Mouse (Mus musculus): Measurements from ENCODE around the gene Tmem8b. TPM values are rescaled to one million over a fixed set of nuclear protein-coding genes. Genes with fewer than 3 reads are reported as not detected.

Tmem8b gene
- total RNA-seq, 2 experiments from 2014 or later, result 65.1 to 67.9 TPM

- peak in 1 of 2 experiments; percentile 22 for DNase-seq (ENCODE audit: low spot score in 2 of 2)
- intact Hi-C loops (cut with DNase I), result loop anchor here (2.0 kb wide), 1 partner anchor 25 kb away; the partner anchor contains the start of gene Npr2
Observed at GRCm38 (mm10) chr4:43655656-43656338, 13.0 kb upstream of the Tmem8b start.

- peak; percentile 90 to 95 for DNase-seq (ENCODE audit: low spot score in 2 of 2)
- intact Hi-C loops (cut with DNase I), result loop anchor here (2.0 kb wide), 1 partner anchor 26 kb away; the partner anchor contains the start of gene Npr2
Observed at GRCm38 (mm10) chr4:43656339-43657109, 12.2 kb upstream of the Tmem8b start, which contains the start of gene Hint2. Hint2 (minus strand) TSS chr4:43656466.

GRCm38 (mm10) chr4:43657146-43657545, 11.6 kb upstream of the Tmem8b start:
- DNase-seq (ENCODE audit: low spot score in 2 of 2), result peak in 1 of 2 experiments; percentile 33
- intact Hi-C loops (cut with DNase I), result loop anchor here (2.0 kb wide), 1 partner anchor 26 kb away; the partner anchor contains the start of gene Npr2

DNA sequence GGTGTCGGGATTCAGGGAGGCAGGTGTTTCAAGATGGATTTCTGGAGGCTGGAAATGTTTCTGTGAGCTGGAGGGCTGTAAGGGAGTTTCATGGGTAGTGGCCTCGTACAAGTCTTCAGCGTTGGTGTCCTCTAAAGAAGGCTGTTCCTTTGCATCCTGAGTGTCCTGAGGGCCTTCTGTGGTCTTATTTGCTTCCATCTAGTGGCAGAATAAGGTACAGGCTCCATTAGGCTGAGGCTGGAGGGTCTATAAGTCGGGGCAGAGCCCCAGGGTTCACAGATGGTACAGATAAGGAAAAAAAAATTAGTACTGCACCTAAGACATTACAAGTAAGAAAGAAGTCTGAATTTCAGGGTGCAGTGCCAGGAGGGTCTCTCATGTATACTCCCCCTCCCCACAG, 2.4 kb upstream of the Tmem8b start:
- DNase-seq (ENCODE audit: low spot score in 2 of 2), result no peak
- intact Hi-C loops (cut with DNase I), result loop anchor here (2.0 kb wide), 1 partner anchor 36 kb away; the partner anchor contains the start of gene Npr2

DNA sequence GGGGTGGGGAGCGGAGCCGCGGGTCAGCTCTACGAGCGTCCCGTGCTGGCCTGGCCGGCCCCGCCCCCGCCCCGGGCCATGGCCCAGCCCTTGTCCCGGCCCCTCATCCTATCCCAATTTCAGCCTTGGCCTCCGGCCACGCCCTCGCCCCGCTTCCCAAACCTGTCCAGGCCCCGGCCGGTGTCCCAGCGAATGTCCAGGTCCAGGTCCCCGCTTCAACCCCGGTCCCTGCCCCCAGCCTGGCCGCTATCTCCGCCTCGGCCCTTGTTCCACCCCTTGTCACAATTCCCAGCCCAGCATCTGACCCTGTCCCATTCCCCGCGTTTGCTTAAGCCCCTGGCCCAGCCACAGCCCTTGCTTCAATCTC, 640 bp downstream of the Tmem8b start:
- DNase-seq (ENCODE audit: low spot score in 2 of 2), result no peak
- intact Hi-C loops (cut with DNase I), result no loop called here

- intact Hi-C loops (cut with DNase I), result loop anchor here (5.0 kb wide), 1 partner anchor 35 kb away; no protein-coding TSS in a partner anchor
Observed at GRCm38 (mm10) chr4:43672070-43672469, 3.3 kb downstream of the Tmem8b start.

GRCm38 (mm10) chr4:43673703-43674102, 4.9 kb downstream of the Tmem8b start:
- no peak for DNase-seq (ENCODE audit: low spot score in 2 of 2)
- intact Hi-C loops (cut with DNase I), result loop anchor here (5.0 kb wide), 1 partner anchor 34 kb away; no protein-coding TSS in a partner anchor

More at GRCm38 (mm10) chr4:43672070-43672469, 3.3 kb downstream of the Tmem8b start:
- DNase-seq (ENCODE audit: low spot score in 2 of 2), result peak; percentile 70 to 85

DNA sequence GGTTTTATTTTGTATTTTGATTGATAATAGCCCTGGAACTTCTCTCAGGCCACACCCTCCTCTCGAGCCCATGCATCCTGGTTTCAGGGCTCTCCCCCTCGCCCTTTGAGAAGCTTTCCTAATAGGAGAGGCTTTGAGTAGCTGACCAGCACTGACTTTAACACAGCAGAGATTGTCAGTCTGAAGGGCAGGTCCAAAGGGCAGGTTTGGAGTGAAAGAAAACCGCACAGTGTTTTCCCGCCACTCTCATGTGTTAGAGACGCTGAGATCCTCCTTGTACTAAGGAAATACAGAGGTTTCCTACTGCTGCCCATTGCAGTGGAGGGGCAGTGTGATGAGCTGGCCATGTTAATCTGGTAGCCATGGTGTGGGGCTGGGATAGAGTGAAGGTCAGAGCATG, 6.2 kb downstream of the Tmem8b start:
- intact Hi-C loops (cut with DNase I), result loop anchor here (5.0 kb wide), 1 partner anchor 32 kb away; no protein-coding TSS in a partner anchor

GRCm38 (mm10) chr4:43675608-43676007, 6.8 kb downstream of the Tmem8b start:
- DNase-seq (ENCODE audit: low spot score in 2 of 2), result no peak
- intact Hi-C loops (cut with DNase I), result no loop called here

More for the DNA sequence above, 6.2 kb downstream of the Tmem8b start:
- no peak for DNase-seq (ENCODE audit: low spot score in 2 of 2)

DNA sequence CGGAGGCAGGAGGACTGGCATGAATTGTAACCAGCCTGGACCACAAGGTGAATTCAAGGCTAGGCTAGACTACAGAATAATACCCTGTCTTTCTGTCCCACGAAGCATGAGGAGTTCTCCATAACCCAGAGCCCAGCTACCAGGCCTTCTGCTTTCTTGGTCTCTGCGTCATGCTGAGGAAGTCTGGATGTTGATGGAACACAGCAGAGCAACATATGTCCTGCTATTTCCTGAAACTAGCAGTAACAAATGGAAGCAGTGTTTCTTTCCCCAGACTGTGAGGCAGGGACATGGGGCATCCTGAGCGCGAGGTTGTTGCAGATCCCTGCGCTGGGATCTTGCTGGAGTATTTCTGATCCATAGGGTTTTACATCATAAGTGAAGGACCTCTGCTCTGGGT, 9.8 kb downstream of the Tmem8b start:
- no peak for DNase-seq (ENCODE audit: low spot score in 2 of 2)
- intact Hi-C loops (cut with DNase I), result no loop called here

DNA sequence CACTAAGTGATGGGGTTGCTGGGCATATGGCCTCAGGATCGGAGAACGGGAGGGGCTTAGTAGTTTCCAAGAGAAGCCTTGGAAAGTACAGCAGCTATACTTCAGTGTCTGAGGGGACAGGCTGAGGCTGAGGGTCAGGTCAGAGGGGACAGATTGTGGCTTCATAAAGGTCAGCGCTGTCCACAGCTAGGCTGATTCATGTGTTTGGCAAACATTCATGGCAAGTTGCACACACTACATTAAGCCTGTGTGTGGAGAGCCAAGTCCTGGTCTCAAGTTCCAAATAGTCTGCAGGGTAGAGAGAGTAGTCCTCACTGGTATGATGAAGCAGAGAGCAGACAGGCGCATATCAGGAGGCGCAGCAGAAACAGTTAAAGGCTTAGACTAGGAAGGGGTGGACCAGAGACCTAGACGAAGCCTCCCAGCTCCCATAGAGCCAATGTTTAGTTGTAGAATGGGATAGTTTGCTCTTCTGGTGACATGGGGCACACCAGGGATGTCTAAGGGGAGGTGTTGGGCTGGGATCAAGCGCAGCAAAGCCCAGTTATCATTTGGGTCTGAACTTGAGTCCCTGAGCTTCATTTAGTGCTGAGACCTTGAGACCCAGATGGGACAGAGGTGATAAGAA, 10.8 kb downstream of the Tmem8b start:
- intact Hi-C loops (cut with DNase I), result no loop called here
- no peak for DNase-seq (ENCODE audit: low spot score in 2 of 2)

GRCm38 (mm10) chr4:43690021-43690420, 21.2 kb downstream of the Tmem8b start:
- intact Hi-C loops (cut with DNase I), result no loop called here
- no peak for DNase-seq (ENCODE audit: low spot score in 2 of 2)

GRCm38 (mm10) chr4:43691026-43691425, 22.3 kb downstream of the Tmem8b start:
- intact Hi-C loops (cut with DNase I), result no loop called here
- DNase-seq (ENCODE audit: low spot score in 2 of 2), result no peak

- no peak for DNase-seq (ENCODE audit: low spot score in 2 of 2)
- intact Hi-C loops (cut with DNase I), result no loop called here
Observed at GRCm38 (mm10) chr4:43693806-43694241, 25.1 kb downstream of the Tmem8b start.

GRCm38 (mm10) chr4:43694439-43695248, 25.9 kb downstream of the Tmem8b start:
- DNase-seq (ENCODE audit: low spot score in 2 of 2), result no peak
- intact Hi-C loops (cut with DNase I), result no loop called here

GRCm38 (mm10) chr4:43695249-43695671, 26.5 kb downstream of the Tmem8b start:
- no peak for DNase-seq (ENCODE audit: low spot score in 2 of 2)
- intact Hi-C loops (cut with DNase I), result no loop called here

DNA sequence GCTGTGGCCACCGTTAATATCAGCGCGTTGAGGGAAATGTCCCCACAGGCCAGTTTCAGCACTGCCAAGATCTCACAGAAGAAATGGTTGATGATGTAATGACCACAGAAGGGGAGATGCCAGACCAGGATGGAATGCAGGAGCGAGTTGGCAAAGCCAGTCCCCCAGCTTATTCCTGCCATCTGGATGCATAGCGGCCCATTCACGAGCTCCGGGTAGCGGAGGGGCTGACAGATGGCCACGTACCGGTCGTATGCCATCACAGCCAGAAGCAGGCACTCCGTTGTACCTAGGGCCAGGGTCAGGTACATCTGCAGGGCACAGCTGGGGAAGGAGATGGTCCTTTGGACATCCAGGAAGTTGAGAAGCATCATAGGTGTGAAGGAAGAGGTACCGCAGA, 27.8 kb downstream of the Tmem8b start:
- DNase-seq (ENCODE audit: low spot score in 2 of 2), result no peak
- intact Hi-C loops (cut with DNase I), result no loop called here

DNA sequence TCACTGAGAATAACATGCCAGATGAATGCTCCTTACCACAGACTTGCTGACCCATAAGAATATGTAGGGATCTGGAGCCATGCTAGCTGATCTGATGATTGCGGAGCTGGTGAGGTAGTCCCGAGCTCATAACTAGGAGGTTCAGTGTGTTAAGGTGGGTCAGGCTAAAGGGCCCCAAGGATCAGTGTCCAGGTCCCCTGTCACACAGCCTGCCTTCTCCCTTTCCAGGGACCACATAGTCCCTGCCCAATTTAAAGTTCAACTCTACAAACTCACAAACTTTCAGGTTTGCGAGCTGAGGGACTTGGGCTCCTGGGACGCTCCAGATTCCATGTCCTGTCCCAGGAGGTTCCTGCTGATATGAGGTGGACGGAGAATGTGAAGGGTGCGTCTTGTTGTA, 31.9 kb downstream of the Tmem8b start, which contains the start of gene Olfr70:
Olfr70 (minus strand) TSS at position 101 of the 400 bp plus-strand sequence.
- DNase-seq (ENCODE audit: low spot score in 2 of 2), result no peak
- intact Hi-C loops (cut with DNase I), result no loop called here

DNA sequence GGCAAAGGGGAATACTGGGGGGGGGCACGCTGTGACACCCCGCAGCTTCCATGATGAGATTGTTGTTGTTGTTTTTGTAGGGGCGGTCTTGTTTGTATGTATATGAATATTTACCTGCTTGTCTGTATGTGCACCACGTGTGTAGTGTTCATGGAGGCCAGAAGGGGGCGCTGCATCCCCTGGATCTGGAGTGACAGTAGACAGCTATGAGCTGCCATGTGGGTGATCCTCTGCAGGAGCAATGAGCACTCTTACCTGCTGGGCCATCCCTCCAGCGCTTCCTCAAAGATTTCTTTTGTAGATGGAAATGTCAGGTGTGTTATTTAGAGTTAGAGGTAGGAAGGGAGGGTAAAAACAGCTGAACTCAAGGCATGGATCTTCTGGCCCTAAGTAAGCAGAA, 34.7 kb downstream of the Tmem8b start:
- intact Hi-C loops (cut with DNase I), result no loop called here
- DNase-seq (ENCODE audit: low spot score in 2 of 2), result no peak
